In genomic region chr3:113873226-113873625, GRCm38 (mm10) we compare ENCODE assay signal across 25 mouse cellular contexts.
DNase-seq lines count a peak whose midpoint lies in the region; ATAC-seq and TF ChIP-seq lines count a peak whose summit lies in the region.
"Had no signal": no experiment of that assay in that cellular context is flagged by ENCODE, and none has a peak within 500 bp of the region (broad histone marks: within the 10 kb centered on the region; RNA-seq: fewer than 3 reads in every experiment).

No protein-coding gene starts in this region.

- peak overlapping the region; percentile 26; the same call in 1 of the 2 replicates for H3K4me2 ChIP-seq in heart, embryonic 12.5 days
- H3K4me2 ChIP-seq in heart, postnatal 0 days (ENCODE audit: low read depth, low read length): no peak overlapping the region
- no peak overlapping the region for H3K4me2 ChIP-seq in embryonic facial prominence, embryonic 15.5 days (replicated peaks)
- H3K4me2 ChIP-seq: embryonic facial prominence, embryonic 12.5 days; forebrain, embryonic 13.5 days; hindbrain, embryonic 14.5 days; intestine, embryonic 15.5 days had no signal

- no peaks in the 10 kb centered on the region for H3K36me3 ChIP-seq in heart, embryonic 12.5 days
- H3K36me3 ChIP-seq in heart, postnatal 0 days (replicated peaks; ENCODE audit: control insufficient read depth, insufficient read depth, low read length): no peaks in the 10 kb centered on the region
- no peaks in the 10 kb centered on the region for H3K36me3 ChIP-seq in embryonic facial prominence, embryonic 15.5 days
- H3K36me3 ChIP-seq: embryonic facial prominence, embryonic 12.5 days; G1E; hindbrain, embryonic 10.5 days; intestine, embryonic 15.5 days had no signal

- H3K9me3 ChIP-seq in heart, embryonic 12.5 days (replicated peaks): no peaks in the 10 kb centered on the region
- no peaks in the 10 kb centered on the region for H3K9me3 ChIP-seq in heart, postnatal 0 days (replicated peaks; ENCODE audit: control insufficient read depth, low read length)
- H3K9me3 ChIP-seq in embryonic facial prominence, embryonic 15.5 days (replicated peaks): no peaks in the 10 kb centered on the region
- H3K9me3 ChIP-seq: embryonic facial prominence, embryonic 12.5 days; forebrain, embryonic 13.5 days; hindbrain, embryonic 10.5 days; intestine, embryonic 15.5 days had no signal

- TF ChIP-seq CTCF in heart, postnatal 0 days (IDR thresholded peaks at IDR 0.05; ENCODE audit: low read depth): no peak

- no peak overlapping the region for H3K27ac ChIP-seq in heart, embryonic 12.5 days (ENCODE audit: poor library complexity, severe bottlenecking)
- H3K27ac ChIP-seq in heart, postnatal 0 days (ENCODE audit: low read depth): no peak overlapping the region
- no peak overlapping the region for H3K27ac ChIP-seq in embryonic facial prominence, embryonic 15.5 days (replicated peaks)
- H3K27ac ChIP-seq: embryonic facial prominence, embryonic 12.5 days; forebrain, embryonic 13.5 days; hindbrain, embryonic 10.5 days; hindbrain, embryonic 14.5 days; intestine, embryonic 15.5 days had no signal

- no peak for TF ChIP-seq EP300 in heart, postnatal 0 days (IDR thresholded peaks at IDR 0.05; ENCODE audit: low read depth)

- intact Hi-C loops in heart, postnatal 14 days (cut with DNase I): no loop called here

- H3K27me3 ChIP-seq in heart, embryonic 12.5 days (replicated peaks): no peaks in the 10 kb centered on the region
- H3K27me3 ChIP-seq in heart, postnatal 0 days (ENCODE audit: control insufficient read depth, insufficient read depth, low read length): no peaks in the 10 kb centered on the region
- H3K27me3 ChIP-seq in embryonic facial prominence, embryonic 15.5 days: no peaks in the 10 kb centered on the region
- H3K27me3 ChIP-seq: embryonic facial prominence, embryonic 12.5 days; forebrain, embryonic 13.5 days; intestine, embryonic 15.5 days had no signal

- no peak for DNase-seq in heart, postnatal 4 days
- peak; percentile 41 for DNase-seq in heart, postnatal 0 days (ENCODE audit: low spot score)
- no peak for DNase-seq in heart, postnatal 14 days
- DNase-seq in Muller cell, postnatal 12 days (ENCODE audit: inconsistent ontology term): peak; percentile 79
- no peak for DNase-seq in adrenal gland, postnatal 25 days
- DNase-seq: adrenal gland, adult 2 months; adrenal gland, postnatal 36 days; B cell, adult 2 months; cerebellum, adult 11 months; cerebellum, adult 8-10 months; cerebellum, postnatal 14 days; embryo, embryonic 11 days; gastrocnemius, postnatal 10 days; kidney, adult 18-20 months; kidney, postnatal 14 days had no signal

- WGBS in heart, embryonic 12.5 days: 28% methylated on average over 4 of the region's 4 CpGs
- WGBS in heart, postnatal 0 days: 23% methylated on average over 4 of the region's 4 CpGs
- WGBS in embryonic facial prominence, embryonic 15.5 days: 62% methylated on average over 4 of the region's 4 CpGs

- peak; percentile 67 for ATAC-seq in heart, embryonic 12.5 days (ENCODE audit: insufficient number of reproducible peaks, low FRiP score)
- ATAC-seq in heart, postnatal 0 days (ENCODE audit: insufficient read depth, low read depth): peak; percentile 62
- peak; percentile 60; the same call in 1 of the 2 replicates for ATAC-seq in embryonic facial prominence, embryonic 15.5 days (ENCODE audit: insufficient number of reproducible peaks, low FRiP score, low TSS enrichment, low read depth)
- ATAC-seq: activated CD4-positive, CD25-positive, alpha-beta regulatory T cell, adult 4 months; CD4-positive, CD25-positive, alpha-beta regulatory T cell, adult 4 months; forebrain, embryonic 13.5 days; intestine, embryonic 15.5 days had no signal

- H3K4me1 ChIP-seq in heart, embryonic 12.5 days (replicated peaks): peaks cover 4% of the 10 kb centered on the region; the same call in 1 of the 2 replicates
- peaks cover 5% of the 10 kb centered on the region for H3K4me1 ChIP-seq in heart, postnatal 0 days (ENCODE audit: control insufficient read depth, insufficient read depth)
- no peaks in the 10 kb centered on the region for H3K4me1 ChIP-seq in embryonic facial prominence, embryonic 15.5 days
- H3K4me1 ChIP-seq: embryonic facial prominence, embryonic 12.5 days; forebrain, embryonic 13.5 days; hindbrain, embryonic 10.5 days; intestine, embryonic 15.5 days had no signal

- no peak overlapping the region for H3K4me3 ChIP-seq in heart, embryonic 12.5 days
- H3K4me3 ChIP-seq in heart, postnatal 0 days (ENCODE audit: low read depth, low read length): no peak overlapping the region
- H3K4me3 ChIP-seq in embryonic facial prominence, embryonic 15.5 days (replicated peaks): no peak overlapping the region
- H3K4me3 ChIP-seq: embryonic facial prominence, embryonic 12.5 days; forebrain, embryonic 13.5 days; hindbrain, embryonic 10.5 days; intestine, embryonic 15.5 days had no signal

- no peak overlapping the region for H3K9ac ChIP-seq in heart, embryonic 12.5 days
- H3K9ac ChIP-seq in heart, postnatal 0 days (replicated peaks; ENCODE audit: low read depth, low read length): no peak overlapping the region
- no peak overlapping the region for H3K9ac ChIP-seq in embryonic facial prominence, embryonic 15.5 days
- H3K9ac ChIP-seq: embryonic facial prominence, embryonic 12.5 days; forebrain, embryonic 13.5 days; hindbrain, embryonic 14.5 days; intestine, embryonic 15.5 days had no signal

Comparison
In these comparisons a context has a peak if more than half of its experiments do, and no peak if none do; other contexts are left out.
1. DNase-seq: peak in heart, postnatal 0 days (single experiment) and Muller cell, postnatal 12 days (single experiment); none in heart, postnatal 4 days (single experiment), heart, postnatal 14 days (0 of 2) and adrenal gland, postnatal 25 days (single experiment).
2. Peak in every context shown above with its lines, with median percentiles within 50 percentile points of each other: ATAC-seq.